Mouse (Mus musculus): ENCODE measurements around the gene Arxes2.
A peak's percentile ranks its signal among the peaks of the same experiment; 100 is the strongest.
"Not testable (repeated sequence)": the region's sequence is repeated elsewhere in the genome, so short reads cannot be mapped to it uniquely, and the experiment has no call there.

Arxes2 gene

DNA sequence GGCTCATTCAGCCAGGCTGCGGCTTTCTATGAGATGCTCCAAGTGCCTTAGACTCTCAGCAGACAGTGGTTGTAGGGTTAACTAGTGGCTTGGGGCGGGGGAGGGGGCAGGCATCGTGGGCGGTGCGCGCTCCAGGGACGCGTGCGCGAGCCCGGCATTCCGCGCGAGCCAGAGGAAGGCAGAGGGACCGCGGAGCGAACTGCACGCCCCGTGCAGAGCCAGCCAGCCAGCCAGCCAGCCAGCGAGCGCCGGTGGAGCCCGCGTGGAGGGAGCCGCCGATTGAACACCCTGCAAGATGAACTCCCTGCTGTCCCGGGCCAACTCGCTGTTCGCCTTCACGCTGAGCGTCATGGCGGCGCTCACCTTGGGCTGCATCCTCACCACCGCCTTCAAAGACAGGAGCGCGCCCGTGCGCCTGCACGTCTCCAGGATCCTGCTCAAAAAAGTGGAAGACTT is at the start of gene Arxes2:
TSS of gene Arxes2 (plus strand) at position 161 of the 456 bp plus-strand sequence.
- DNase-seq (ENCODE audit: low read depth), result not testable (repeated sequence)

DNA sequence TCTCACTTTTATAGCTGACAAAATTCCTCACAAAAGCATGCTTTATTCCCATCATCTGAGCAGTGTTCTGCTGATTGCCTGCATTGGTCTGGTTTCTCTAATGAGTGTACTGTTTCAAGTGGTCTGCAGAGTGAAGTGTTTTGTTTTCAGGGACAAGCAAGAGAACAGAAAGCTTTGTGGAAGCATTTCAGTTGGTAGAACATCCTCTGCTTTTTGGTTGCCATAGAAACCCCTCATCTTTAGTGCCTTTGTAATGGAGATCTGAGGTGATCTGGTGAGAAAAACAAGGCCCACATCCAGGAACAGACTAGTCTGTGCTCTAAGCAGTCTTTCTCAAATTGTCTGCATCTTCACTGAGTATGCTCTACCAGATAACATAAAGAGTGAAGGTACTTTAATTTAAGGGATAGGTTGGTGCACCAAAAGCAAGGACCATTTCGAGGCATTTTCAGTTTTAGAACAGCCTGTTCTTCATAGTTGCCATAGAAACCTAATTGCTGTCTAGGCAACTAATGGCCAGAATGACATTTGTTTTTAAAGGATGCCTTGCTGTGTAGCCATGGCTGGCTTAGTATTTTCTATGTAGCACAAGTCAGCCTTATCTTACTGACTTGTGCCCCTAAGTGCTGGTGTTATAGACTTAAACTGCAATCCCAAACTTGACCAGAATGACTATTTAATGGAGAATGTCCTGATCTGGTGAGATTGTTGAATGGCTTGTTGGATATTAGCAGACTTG is 44.8 kb upstream of the Arxes2 start:
- DNase-seq (ENCODE audit: low read depth), result no peak

DNA sequence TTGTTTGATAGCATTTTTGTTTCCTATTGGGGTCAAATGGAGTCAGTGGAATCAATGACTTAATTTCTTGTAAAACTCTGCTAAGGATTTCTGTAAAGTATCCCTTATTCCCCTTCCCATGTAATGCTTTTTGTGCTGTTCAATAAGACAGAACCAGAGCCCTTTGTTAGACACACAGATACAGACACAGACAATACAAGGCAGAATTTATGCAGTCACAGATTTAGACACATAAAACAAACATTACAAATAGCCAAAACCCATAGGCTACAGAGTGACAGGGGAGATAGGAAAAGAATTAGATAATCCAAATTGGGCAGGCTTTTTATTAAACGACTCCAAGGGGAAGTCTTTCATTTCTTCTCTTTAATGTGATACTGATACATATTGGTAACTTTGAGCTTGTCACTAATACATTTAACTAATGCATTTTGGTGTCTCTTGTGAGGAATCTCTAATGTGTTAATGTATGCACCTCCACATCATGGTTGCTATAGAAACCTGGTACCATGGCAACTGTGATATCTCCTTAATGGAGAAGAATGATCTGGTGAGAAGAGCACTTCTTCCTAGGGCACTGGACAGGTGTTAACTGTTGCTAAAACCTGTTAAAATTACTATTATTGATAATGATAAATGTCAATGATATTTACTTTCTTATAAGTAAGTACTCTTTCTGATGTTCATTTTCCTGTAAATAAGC is 36.5 kb upstream of the Arxes2 start:
- no peak for DNase-seq (ENCODE audit: low read depth)

DNA sequence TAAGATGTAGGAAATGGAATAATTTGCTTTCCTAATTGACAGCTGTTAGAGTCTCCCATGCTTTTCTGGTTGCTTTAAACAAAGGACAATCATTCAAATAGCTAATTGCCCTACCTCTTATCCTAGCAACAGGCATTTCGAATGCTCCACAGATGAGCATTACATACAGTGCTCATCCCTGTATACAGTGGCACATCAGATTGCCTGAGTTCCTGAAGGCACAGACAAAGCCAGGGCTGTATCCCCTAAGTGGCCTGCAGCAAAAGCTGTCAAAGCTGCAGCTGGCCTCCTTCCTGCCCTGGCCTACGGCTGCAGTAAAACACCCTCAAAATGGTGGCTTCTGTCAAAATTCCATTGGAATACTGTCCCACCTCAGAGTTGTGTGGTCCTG is 35.9 kb upstream of the Arxes2 start:
- no peak for DNase-seq (ENCODE audit: low read depth)

DNA sequence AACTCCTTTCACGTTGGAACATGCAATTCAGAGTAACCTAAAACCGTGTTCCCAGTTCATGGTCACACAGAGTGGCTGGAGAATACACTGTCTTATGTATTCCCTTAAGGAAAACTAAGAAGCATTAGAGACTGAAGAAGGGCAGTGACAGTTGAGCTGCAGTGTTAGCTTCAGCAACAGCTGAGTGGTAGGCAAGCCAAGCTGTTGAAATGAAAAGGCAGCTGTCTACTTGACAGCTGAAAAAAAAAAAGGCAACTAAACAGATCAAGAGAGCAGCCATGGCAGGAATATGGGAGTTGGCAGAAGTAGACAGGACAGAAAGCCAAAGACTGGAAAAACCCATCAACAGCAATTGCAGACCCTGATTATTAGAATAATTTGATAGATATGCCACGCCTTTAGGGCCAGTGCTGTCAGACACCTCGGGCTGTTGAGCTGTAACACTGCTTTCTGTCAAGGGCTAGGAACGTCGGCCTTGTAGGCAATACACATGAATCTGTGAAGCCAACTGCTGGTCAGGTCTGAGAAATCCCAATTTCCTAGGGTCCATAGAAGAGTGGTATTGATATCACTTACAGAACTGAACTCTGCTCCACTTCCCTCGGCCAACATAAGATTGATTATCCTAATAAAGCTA is 34.9 kb upstream of the Arxes2 start:
- DNase-seq (ENCODE audit: low read depth), result no peak

DNA sequence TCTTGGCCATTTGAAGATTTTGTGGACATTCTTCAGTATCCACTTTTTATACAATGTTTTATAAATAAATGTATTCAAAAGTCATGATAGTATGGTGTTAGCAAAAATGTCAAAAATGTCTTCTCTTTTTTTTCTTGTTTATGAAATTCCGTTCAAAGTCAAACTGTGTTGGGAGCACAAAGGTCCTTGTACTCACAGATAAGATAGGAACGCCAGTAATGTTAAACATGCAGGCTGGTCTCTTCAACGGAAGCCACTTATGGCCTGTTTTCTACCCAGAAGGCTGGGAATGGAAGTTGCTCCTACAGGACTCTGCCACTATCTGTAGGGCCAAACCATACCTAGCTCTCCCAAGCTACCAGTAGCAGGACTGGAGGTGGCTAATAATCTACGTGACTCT is 34.1 kb upstream of the Arxes2 start:
- no peak for DNase-seq (ENCODE audit: low read depth)

DNA sequence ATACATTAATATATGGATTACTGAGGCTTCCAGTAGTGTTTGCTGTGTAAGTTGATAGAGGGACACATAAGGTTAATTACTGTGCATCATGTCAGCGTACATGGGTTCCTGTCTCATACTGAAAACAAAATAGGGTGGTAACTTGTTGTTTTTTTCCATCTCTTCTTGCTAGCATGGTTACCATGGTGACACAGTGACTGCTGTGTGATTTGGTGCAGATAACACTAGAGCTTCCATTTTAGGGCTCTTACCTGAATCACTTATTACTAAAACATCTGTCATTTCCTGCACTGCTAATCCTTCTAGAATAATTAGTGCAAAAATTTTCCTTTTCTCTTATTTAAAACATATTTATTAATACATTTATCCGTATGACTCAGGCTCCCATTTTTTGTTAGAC is 31.3 kb upstream of the Arxes2 start:
- DNase-seq (ENCODE audit: low read depth), result peak; percentile 71

DNA sequence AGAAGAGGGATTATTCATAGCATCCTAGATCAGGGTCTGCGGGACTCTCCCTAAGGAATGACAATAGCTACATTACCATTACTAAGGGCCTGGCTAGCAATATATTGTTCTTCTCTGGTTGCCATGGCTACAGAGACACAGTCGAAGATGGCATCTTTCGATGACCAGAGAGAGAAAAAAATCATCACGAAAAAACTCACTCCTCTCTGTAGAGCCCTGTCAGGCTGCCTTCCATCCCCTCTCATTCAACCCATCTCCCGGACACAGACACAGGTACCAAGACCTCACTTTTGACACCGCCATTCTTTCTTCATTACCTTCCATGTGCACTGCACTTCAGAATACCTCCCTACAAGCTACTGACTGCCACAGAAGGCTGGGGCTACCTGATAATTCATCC is 30.5 kb upstream of the Arxes2 start:
- DNase-seq (ENCODE audit: low read depth), result peak; percentile 18

DNA sequence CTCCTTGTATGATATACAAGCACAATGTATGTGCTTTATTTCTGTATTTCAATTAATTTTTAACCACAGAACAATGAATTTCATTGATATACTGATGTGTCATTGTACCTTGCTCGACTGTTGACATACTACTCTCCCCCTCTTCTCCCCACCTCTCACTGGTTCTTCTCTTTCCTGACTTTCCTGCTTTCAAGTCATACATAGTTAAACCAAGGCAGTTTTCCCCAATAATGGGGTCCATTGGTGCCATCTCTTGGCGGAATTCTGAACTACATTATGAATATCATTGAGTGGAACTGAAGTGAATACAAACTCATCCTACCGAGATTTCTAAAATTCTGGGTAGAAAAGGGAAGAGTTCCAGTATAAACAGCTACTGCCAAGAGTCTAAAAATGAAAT is 30.0 kb upstream of the Arxes2 start:
- DNase-seq (ENCODE audit: low read depth), result peak; percentile 73

DNA sequence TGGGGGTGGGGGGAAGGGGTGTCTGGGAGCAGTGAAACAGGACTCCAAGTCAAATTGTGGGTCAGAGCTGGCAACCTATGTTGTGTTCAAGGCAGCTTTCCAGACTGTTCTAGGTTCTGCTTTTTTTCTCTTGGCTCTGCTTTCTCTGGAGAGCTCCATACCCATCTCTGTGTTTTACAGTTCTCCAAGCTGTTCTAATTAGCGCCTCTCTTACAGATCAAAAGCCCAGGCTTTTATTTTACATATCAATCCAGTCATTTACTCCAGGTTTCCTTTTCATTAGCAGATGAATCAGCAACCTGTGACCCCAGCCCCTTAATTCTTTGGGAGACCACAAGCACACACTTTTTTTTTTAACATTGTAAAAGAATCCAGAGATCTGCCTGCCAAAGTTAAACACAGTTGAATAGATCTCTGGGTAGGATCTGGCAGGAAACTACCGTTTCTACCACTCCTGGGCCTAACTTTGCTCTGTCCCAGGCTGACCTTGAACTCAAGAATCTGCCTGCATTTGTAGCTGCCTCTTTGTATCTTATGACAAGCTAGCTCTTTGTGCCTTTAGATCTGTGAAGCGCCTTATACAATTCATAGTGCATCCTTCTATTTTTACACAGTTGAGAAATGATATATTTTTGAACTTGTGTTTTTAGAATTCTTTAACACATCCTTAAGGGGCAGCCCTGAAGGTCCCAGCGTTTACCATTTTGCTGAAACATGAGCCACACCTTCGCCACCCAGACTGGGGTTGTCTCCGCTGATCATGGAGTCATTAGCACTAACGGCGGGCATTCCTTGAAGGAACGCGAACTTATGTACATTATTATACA is 19.8 kb upstream of the Arxes2 start:
- DNase-seq (ENCODE audit: low read depth), result no peak

DNA sequence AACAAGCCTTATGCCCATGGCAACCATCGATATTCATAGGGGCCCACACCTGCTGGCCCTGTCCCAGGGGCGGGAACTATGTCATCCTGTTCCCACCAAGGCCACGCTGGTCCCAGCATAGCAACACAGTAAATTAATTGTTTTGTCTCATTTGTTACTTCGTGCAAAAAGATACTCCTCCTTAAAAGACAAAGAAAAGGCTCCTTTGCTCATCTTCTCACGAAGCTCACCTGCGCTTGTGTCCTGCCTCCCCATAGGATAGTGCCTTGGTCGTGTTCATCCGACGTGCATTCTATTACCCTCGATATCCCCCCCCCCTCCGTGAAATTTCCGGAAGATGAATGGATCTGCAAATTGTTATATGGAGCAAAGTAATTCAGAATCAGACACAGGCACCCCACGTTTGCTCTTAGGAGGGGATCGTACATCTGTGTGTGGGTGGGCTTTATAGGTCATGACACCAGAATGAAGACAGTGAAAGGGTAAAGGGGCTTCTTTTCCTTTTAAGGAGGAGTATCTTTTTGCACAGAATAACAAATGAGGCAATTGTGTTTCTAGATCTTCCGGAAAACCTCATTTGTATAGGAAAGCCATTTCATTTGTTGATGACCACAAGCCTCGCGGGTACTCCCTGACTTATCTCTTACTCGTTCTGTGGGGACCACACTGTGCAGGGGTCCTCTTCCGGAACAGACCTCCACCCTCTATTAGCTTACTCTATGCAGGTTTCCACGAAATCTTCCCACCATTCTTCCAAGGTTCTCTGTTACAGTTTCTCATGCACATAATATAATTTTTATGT is 19.0 kb upstream of the Arxes2 start:
- no peak for DNase-seq (ENCODE audit: low read depth)

DNA sequence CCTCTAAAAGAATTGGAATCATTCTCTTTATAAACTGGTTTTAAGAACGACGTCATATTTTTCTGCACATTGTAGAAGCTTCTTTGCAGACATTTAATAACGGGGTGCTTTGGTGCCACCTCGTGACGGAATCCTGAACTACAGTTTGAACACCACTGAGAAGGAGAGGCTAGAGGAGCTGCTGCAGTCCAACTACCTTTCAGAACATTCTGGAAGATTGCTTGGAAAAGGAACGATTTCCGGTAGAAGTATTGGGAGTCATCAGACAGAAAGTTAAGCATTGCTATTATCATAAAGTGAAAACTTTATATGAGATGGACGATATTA is 18.4 kb upstream of the Arxes2 start:
- peak; percentile 75 for DNase-seq (ENCODE audit: low read depth)

DNA sequence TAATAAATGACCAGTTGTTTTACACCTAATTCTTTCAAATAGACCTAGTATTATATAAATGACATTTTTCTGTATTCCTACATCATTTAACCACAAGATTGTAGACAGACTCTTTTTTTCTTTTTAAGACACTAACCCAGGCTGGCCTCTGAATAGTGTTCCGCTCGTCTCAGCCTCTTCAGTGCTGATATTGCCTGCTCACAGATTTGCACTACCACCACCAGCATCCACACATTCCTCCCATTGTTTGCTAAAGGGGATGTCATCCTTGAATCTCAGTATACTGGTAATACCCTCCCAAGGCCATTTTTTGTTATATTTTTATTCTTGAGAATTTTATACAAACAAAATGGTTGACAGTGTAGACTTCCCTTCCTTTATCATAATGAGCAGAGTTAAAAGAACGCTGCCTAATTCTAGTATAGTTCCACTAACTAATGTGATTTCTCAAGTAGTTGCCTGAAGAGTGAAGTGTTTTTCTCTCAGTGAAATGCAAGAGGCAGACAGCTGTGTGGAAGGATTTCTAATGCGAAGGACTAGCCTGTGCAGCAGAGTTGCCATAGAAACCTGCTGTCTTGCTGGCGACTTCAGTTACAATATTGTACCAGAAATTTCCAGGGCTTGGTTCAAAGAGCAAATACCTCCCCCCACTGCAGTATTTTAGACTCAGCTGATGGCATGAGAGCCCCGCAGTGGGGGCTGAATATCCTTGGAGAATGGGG is 8.9 kb upstream of the Arxes2 start:
- DNase-seq (ENCODE audit: low read depth), result no peak

DNA sequence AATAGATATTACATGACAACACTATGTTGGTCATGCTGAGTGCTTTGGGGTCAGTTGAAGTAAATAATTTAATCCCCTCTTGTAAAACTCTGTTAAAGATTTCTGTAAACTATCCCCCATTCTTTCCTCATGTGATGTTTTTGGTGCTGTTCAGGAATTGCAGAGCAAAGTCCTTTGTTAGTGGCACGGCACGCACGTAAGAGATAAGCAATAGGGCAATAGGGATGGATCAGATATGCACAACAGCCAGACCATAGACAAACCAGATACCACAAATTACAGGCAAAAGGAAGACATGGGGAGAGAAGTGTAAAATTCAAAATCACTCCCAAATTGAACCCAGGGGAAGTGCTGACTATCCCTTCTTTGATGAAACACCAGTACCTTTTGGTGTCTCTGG is 7.4 kb upstream of the Arxes2 start:
- no peak for DNase-seq (ENCODE audit: low read depth)

DNA sequence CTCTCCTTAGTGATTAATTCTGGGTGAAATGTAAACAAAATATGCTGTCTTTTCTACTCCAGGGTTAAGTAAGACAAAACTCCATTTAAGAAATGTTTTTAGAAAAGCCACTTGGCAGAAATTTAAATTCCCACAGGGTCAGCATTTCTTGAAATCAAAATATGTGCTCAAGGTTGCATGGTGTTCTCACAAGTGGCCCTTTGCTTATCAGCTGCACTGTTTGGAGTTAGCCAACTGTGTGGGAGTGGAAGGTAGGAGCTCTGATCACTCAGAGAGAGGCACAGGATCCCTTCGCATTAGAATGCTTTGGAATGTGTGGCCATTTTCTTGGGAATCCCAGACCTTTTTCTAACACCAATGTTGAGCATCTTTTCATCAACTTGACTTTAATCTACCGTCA is 3.0 kb upstream of the Arxes2 start:
- DNase-seq (ENCODE audit: low read depth), result no peak

DNA sequence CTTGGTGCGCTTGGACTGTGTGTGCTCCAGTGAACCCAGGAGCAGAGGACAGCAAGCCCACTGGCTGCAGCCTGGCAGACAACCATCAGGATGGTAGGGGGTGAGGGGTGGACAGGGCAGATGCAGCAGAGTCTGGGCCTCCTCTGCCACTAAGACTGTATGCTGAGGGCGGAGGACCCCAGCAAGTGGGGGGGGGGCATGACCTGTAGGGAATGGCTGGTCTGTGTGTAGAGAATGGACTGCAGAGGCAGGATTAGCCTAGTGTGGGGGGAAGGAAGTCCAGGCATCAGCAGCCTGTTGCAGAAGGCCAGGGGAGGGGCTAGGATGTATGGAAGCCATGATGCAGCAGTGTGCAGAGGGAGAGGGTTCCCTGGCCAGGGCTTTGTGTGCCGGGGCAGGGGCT is 431 bp upstream of the Arxes2 start:
- not testable (repeated sequence) for DNase-seq (ENCODE audit: low read depth)

DNA sequence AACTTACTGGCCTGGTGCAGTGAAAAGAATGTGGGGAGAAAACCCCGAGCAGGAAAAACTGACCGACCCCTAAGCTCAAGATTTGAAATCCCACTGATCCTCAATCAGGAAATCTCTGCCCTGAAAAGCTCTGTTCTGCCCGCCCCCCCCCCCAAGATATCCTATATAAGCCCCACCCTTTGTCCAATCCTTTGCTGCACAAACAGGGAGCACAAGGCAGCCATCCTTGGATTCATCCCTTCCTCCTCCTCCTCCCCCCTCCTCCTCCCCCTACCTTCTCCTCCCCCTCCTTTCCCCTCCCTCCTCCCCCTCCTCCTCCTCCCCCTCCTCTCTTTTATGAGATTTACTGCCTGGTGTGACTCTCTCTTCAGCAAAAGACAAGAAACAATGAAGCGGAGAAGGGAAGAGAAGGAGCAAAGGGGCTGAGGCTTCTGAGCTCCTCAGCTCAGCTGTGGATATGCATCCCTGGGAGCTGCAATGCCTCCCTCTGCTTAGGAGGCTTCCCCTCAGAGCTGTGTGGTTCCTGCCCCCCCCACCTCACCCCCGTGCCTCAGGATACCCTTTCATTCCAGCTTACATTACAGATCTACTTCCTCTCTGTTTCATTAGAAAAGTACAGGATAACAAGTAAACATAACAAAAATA is 13.7 kb downstream of the Arxes2 start:
- DNase-seq (ENCODE audit: low read depth), result no peak

DNA sequence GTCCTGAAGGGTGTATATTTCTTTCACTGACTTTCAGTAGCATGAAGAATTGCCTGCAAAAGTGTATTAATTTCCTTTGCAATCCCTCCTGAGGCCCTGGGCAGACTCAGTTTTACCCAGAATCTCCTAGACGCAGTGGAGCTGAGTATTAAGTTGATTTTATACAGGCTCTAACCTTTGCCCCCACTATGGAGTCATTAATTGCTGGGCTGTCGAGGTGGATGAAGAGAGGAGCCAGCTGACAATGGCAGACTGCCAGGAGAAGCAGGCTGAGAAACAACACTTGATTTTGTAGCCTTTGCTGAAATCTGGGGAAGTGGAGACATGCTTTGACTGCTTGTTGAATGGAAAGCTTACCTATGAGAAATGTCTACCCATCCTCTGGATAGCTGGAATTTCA is 20.8 kb downstream of the Arxes2 start:
- no peak for DNase-seq (ENCODE audit: low read depth)

DNA sequence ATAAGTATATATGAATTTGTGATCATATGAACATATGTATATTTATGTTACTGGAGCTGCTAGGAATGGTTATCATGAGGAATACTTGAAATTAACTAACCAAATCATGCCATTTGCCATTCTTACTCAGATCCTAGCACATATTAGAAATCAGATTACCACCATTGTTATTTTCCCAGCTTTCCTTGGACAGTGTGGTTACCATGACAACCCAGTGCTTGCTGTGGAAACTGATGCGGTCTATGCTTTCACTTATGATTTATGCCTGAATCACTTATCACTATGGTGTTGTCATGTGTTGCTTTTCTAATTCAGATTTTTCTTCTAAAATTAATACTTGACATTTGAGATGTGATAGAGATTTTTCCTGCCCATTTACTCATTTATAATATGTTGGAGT is 36.7 kb downstream of the Arxes2 start:
- DNase-seq (ENCODE audit: low read depth), result no peak

Data from induced T-regulatory cell, adult 2 months (primary cell).